Mouse (Mus musculus): ENCODE measurements at regions not wholly inside any gene's neighbourhood (a gene's known extent, or its start where the extent isn't known, plus 50 kb on each side); places are given as distances from the start of the nearest gene placed in this dataset.
"Not testable (repeated sequence)": the region's sequence is repeated elsewhere in the genome, so short reads cannot be mapped to it uniquely, and the experiment has no call there.

GRCm38 (mm10) chr12:80055894-80056293 lies 56.9 kb downstream of the Zfp36l1 start:
- intact Hi-C loops (cut with DNase I), result not testable (repeated sequence)

GRCm38 (mm10) chr12:80055394-80055793 lies 57.4 kb downstream of the Zfp36l1 start:
- DNase-seq, result no peak
- intact Hi-C loops (cut with DNase I), result no loop called here

More at GRCm38 (mm10) chr12:80055894-80056293, 56.9 kb downstream of the Zfp36l1 start:
- DNase-seq, result not testable (repeated sequence)

GRCm38 (mm10) chr12:80054655-80055037 lies 58.2 kb downstream of the Zfp36l1 start:
- intact Hi-C loops (cut with DNase I), result no loop called here
- DNase-seq, result no peak

- intact Hi-C loops (cut with DNase I), result no loop called here
- DNase-seq, result no peak
Observed at GRCm38 (mm10) chr12:80053902-80054654, 58.7 kb downstream of the Zfp36l1 start.

- intact Hi-C loops (cut with DNase I), result no loop called here
- DNase-seq, result no peak
Observed at GRCm38 (mm10) chr12:80048215-80048979, 64.4 kb downstream of the Zfp36l1 start.

GRCm38 (mm10) chr12:80046625-80047303 lies 66.0 kb downstream of the Zfp36l1 start:
- intact Hi-C loops (cut with DNase I), result no loop called here
- peak; percentile 66 to 73 for DNase-seq

- intact Hi-C loops (cut with DNase I), result no loop called here
- DNase-seq, result no peak
Observed at GRCm38 (mm10) chr12:80041510-80042324, 71.1 kb downstream of the Zfp36l1 start.

GRCm38 (mm10) chr12:80041012-80041411 lies 71.8 kb downstream of the Zfp36l1 start:
- intact Hi-C loops (cut with DNase I), result no loop called here
- DNase-seq, result no peak

GRCm38 (mm10) chr12:80040233-80040632 lies 72.6 kb downstream of the Zfp36l1 start:
- intact Hi-C loops (cut with DNase I), result no loop called here

GRCm38 (mm10) chr12:80039150-80039549 lies 73.7 kb downstream of the Zfp36l1 start:
- no peak for DNase-seq
- intact Hi-C loops (cut with DNase I), result no loop called here

More at GRCm38 (mm10) chr12:80040233-80040632, 72.6 kb downstream of the Zfp36l1 start:
- no peak for DNase-seq

- intact Hi-C loops (cut with DNase I), result no loop called here
- no peak for DNase-seq
Observed at GRCm38 (mm10) chr12:80035500-80036271, 77.1 kb downstream of the Zfp36l1 start.

- intact Hi-C loops (cut with DNase I), result no loop called here
- peak in 1 of 2 experiments; percentile 37 for DNase-seq
Observed at GRCm38 (mm10) chr12:80034963-80035411, 77.8 kb downstream of the Zfp36l1 start.

GRCm38 (mm10) chr12:80034100-80034499 lies 78.7 kb downstream of the Zfp36l1 start:
- no peak for DNase-seq
- intact Hi-C loops (cut with DNase I), result no loop called here

GRCm38 (mm10) chr12:80032520-80032919 lies 80.3 kb downstream of the Zfp36l1 start:
- intact Hi-C loops (cut with DNase I), result no loop called here

GRCm38 (mm10) chr12:80028301-80028700 lies 84.5 kb downstream of the Zfp36l1 start:
- DNase-seq, result no peak
- intact Hi-C loops (cut with DNase I), result no loop called here

More at GRCm38 (mm10) chr12:80032520-80032919, 80.3 kb downstream of the Zfp36l1 start:
- no peak for DNase-seq

- no peak for DNase-seq
- intact Hi-C loops (cut with DNase I), result loop anchor here (5.0 kb wide), 1 partner anchor 39 kb away; no protein-coding TSS in a partner anchor
Observed at GRCm38 (mm10) chr12:80023107-80024078, 89.4 kb downstream of the Zfp36l1 start.

- DNase-seq, result no peak
- intact Hi-C loops (cut with DNase I), result loop anchor here (5.0 kb wide), 1 partner anchor 40 kb away; no protein-coding TSS in a partner anchor
Observed at GRCm38 (mm10) chr12:80022181-80023106, 90.4 kb downstream of the Zfp36l1 start.
